Mouse (Mus musculus): ENCODE measurements around the gene Nrarp.

Nrarp gene

DNA sequence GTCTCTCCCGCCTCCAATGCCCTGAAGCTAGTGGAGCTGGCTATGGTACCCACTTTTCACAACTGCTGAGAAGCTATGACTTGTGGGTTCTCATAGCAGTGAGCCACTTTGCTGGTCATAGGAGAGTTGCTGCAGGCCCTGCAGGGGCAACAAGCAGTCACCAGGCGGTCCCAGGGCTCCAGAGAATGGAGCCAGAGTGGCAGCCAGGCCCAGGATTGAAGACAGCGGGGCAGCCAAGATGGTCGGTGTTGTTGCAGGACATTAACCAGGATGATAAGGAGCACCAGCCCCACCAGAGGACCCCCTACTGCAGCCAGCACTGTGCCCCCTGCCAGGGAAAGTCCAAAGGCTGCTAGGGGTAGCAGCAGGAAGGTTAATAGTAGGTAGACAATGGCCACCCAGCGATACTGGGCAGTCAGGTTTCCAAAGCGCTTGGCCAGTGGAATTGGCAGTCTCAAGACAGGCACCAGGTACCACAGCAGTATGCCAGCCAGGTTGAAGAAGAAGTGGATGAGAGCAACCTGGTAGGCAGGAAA is 48.5 kb downstream of the Nrarp start:
- no peak for DNase-seq (ENCODE audit: low read depth)

DNA sequence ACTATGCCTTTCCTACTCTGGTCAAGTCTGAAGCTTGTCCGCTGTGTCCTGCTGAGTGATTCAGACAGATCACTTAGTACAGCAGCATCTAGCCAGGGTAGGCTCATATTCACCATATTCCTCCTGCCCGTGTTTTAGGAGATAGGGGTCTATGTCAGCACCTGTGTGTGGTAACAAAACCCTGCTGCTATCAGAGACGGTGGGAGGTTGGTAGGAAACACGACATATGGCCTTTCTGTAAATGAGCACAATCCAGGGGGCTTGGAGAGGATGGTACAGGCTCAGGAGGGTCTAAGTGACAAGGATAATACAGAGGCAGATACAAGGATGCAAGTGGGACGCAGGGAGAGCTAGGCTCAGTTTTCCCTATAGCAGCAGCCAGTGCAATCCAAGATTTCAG is 49.0 kb downstream of the Nrarp start:
- no peak for DNase-seq (ENCODE audit: low read depth)

DNA sequence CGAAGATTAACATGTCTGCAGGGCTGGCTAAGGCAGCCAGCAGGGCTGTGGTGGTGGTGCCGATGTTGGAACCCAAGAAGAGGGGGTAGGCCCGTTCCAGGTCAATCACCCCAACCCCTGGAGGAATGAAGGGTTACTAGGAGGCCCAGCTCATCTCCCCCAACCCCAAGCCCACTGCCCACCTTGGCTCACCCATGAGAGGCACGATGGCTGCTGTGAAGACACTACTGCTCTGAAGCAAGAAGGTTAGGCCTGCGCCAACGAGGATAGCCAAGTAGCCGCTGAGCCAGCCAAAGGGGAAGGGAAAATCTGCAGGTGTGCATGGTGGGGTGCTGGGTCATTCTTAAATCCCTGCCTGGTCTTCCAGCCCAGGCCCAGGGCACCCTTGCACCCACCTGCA is 50.0 kb downstream of the Nrarp start:
- DNase-seq (ENCODE audit: low read depth), result no peak

DNA sequence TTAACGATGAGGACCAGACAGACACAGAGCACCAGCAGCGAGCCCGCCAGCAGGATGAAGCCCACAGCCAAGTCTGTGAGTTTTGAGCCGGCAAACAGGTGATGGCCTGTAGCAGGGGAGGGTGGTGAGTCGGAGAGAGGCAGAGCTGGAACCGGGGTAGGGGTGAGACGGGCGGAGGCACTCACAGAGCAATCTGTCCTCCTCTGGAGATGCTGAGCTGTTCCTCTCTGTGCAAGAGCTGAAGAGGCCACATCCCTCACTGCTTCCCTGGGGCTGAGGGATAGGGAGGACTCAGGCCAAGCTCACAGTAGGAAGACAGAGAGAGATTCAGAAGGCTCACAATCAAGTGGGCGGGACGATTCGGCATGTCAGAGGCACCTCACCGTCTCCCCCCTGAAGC is 50.5 kb downstream of the Nrarp start:
- DNase-seq (ENCODE audit: low read depth), result no peak
